Comparison of ENCODE assay signal across 20 mouse cellular contexts in the genomic region with DNA sequence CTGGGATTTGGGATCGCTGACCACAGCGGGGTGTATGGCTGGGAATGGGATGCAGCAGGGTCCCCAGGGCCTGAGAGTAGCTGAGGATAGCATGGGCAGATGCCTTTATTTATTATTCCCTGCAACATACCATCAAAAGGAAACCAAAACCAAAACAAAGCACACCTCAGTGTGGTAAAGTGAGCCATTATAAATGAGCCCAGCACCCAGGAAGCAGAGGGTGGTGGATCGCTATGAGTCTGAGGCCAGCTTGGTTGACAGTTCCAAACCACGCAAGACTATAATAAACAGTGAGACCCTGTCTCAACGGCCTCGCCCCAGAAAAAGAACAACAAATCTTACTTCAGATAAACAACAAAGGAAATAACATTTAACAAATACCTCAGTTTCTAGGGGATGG. TPM values are rescaled to one million over a fixed set of nuclear protein-coding genes. Genes with fewer than 3 reads are reported as not detected.
DNase-seq lines count a peak whose midpoint lies in the region; ATAC-seq and TF ChIP-seq lines count a peak whose summit lies in the region.
"Had no signal": no experiment of that assay in that cellular context is flagged by ENCODE, and none has a peak within 500 bp of the region (broad histone marks: within the 10 kb centered on the region; RNA-seq: fewer than 3 reads in every experiment).

No protein-coding gene starts in this region.

- TF ChIP-seq POLR2A in ES-Bruce4 (IDR thresholded peaks at IDR 0.05; ENCODE audit: insufficient read depth, low read length) = no peak

- no peak overlapping the region for H3K9ac ChIP-seq in liver, embryonic 11.5 days (ENCODE audit: low read depth, low read length)
- H3K9ac ChIP-seq in ES-Bruce4 (ENCODE audit: low read depth, poor library complexity, severe bottlenecking) = peak overlapping the region; percentile 82
- no peak overlapping the region for H3K9ac ChIP-seq in stomach, postnatal 0 days (ENCODE audit: low read length)
- H3K9ac ChIP-seq: forebrain, embryonic 12.5 days; heart, embryonic 13.5 days; midbrain, embryonic 12.5 days; stomach, embryonic 15.5 days had no signal

- H3K9me3 ChIP-seq in liver, embryonic 11.5 days (ENCODE audit: control insufficient read depth, low read length) = no peaks in the 10 kb centered on the region
- no peaks in the 10 kb centered on the region for H3K9me3 ChIP-seq in ES-Bruce4 (replicated peaks; ENCODE audit: control insufficient read depth, insufficient read depth, low read length, poor library complexity, severe bottlenecking)
- no peaks in the 10 kb centered on the region for H3K9me3 ChIP-seq in stomach, postnatal 0 days (ENCODE audit: control insufficient read depth, low read length)
- H3K9me3 ChIP-seq: forebrain, embryonic 12.5 days; heart, embryonic 13.5 days; midbrain, embryonic 12.5 days; stomach, embryonic 15.5 days had no signal

- TF ChIP-seq CTCF in ES-Bruce4 (IDR thresholded peaks at IDR 0.05; ENCODE audit: low read depth, low read length) = no peak
- TF ChIP-seq CTCF in stomach, postnatal 0 days (IDR thresholded peaks at IDR 0.05; ENCODE audit: low read depth) = no peak

- H3K4me2 ChIP-seq in liver, embryonic 11.5 days = peak overlapping the region; percentile 51
- H3K4me2 ChIP-seq in stomach, postnatal 0 days (replicated peaks; ENCODE audit: low read depth) = no peak overlapping the region
- H3K4me2 ChIP-seq: forebrain, embryonic 12.5 days; heart, embryonic 13.5 days; midbrain, embryonic 12.5 days; stomach, embryonic 15.5 days had no signal

- H3K27me3 ChIP-seq in liver, embryonic 11.5 days (replicated peaks; ENCODE audit: control insufficient read depth, insufficient read depth, low read length) = no peaks in the 10 kb centered on the region
- no peaks in the 10 kb centered on the region for H3K27me3 ChIP-seq in ES-Bruce4 (ENCODE audit: control insufficient read depth, insufficient read depth, low read length, poor library complexity, severe bottlenecking)
- H3K27me3 ChIP-seq in stomach, postnatal 0 days (ENCODE audit: control insufficient read depth, insufficient read depth, low read length) = no peaks in the 10 kb centered on the region

- H3K4me1 ChIP-seq in liver, embryonic 11.5 days (replicated peaks; ENCODE audit: control insufficient read depth, insufficient read depth, low read length) = peaks cover 1% of the 10 kb centered on the region
- H3K4me1 ChIP-seq in ES-Bruce4 (ENCODE audit: control insufficient read depth, insufficient read depth, low read length) = no peaks in the 10 kb centered on the region
- H3K4me1 ChIP-seq in stomach, postnatal 0 days (replicated peaks; ENCODE audit: control insufficient read depth, insufficient read depth) = no peaks in the 10 kb centered on the region

- H3K4me3 ChIP-seq in liver, embryonic 11.5 days (ENCODE audit: low read depth, low read length) = peak overlapping the region; percentile 27; the same call in 1 of the 2 replicates
- H3K4me3 ChIP-seq in ES-Bruce4 (ENCODE audit: low read depth, low read length) = peak overlapping the region; percentile 68
- H3K4me3 ChIP-seq in stomach, postnatal 0 days (ENCODE audit: low read depth, low read length) = no peak overlapping the region
- H3K4me3 ChIP-seq: forebrain, embryonic 12.5 days; heart, embryonic 13.5 days; midbrain, embryonic 12.5 days; stomach, embryonic 15.5 days had no signal

- no peak for DNase-seq in liver, embryonic 11.5 days (ENCODE audit: low spot score)
- DNase-seq in liver = no peak
- DNase-seq in naive thymus-derived CD4-positive, alpha-beta T cell, adult 2 months (ENCODE audit: low read depth) = peak; percentile 68
- no peak for DNase-seq in cerebellum, postnatal 14 days
- DNase-seq in stomach, postnatal 0 days (ENCODE audit: low spot score) = no peak
- DNase-seq in urinary bladder, postnatal 25 days (ENCODE audit: low spot score) = no peak
- DNase-seq: cerebellum, adult 18-20 months; heart, postnatal 4 days; kidney, postnatal 10 days; thymus, postnatal 4 days had no signal

- no peak for TF ChIP-seq EP300 in ES-Bruce4 (IDR thresholded peaks at IDR 0.05; ENCODE audit: insufficient read depth, low read depth, low read length)
- TF ChIP-seq EP300 in stomach, postnatal 0 days (optimal IDR thresholded peaks at IDR 0.05) = no peak

- ATAC-seq in liver, embryonic 11.5 days (replicated peaks; ENCODE audit: low FRiP score) = no peak
- peak; percentile 49 for ATAC-seq in inflammation-experienced regulatory T-cells, adult 6 months
- ATAC-seq in stomach, postnatal 0 days (ENCODE audit: low FRiP score, low TSS enrichment) = no peak
- ATAC-seq: hindbrain, postnatal 0 days had no signal

- no peak overlapping the region for H3K27ac ChIP-seq in liver, embryonic 11.5 days (ENCODE audit: low read depth, low read length)
- no peak overlapping the region for H3K27ac ChIP-seq in ES-Bruce4 (ENCODE audit: insufficient read depth, low read length)
- H3K27ac ChIP-seq in stomach, postnatal 0 days (replicated peaks) = no peak overlapping the region
- H3K27ac ChIP-seq: forebrain, embryonic 12.5 days; heart, embryonic 13.5 days; hindbrain, postnatal 0 days; midbrain, embryonic 12.5 days; stomach, embryonic 15.5 days had no signal

- no peaks in the 10 kb centered on the region for H3K36me3 ChIP-seq in liver, embryonic 11.5 days (ENCODE audit: control insufficient read depth, insufficient read depth, low read length)
- H3K36me3 ChIP-seq in ES-Bruce4 (ENCODE audit: control insufficient read depth, insufficient read depth, low read length, poor library complexity, severe bottlenecking) = no peaks in the 10 kb centered on the region; the same call in 1 of the 2 replicates
- H3K36me3 ChIP-seq in stomach, postnatal 0 days (ENCODE audit: control insufficient read depth, insufficient read depth, low read length) = no peaks in the 10 kb centered on the region
- H3K36me3 ChIP-seq: forebrain, embryonic 12.5 days; heart, embryonic 13.5 days; midbrain, embryonic 12.5 days; stomach, embryonic 15.5 days had no signal

- WGBS in liver, embryonic 11.5 days = 68% methylated on average over 6 of the region's 6 CpGs
- WGBS in stomach, postnatal 0 days = 75% methylated on average over 6 of the region's 6 CpGs

RNA-seq across cellular contexts. Expression of gene Ddx19b, which starts 1.5 kb away (rescaled TPM):
- 7.1 TPM in 2 replicates for polyA plus RNA-seq in liver, embryonic 11.5 days (2014; fragmentation: Nextera tagmentation; extraction: Ambion mirVana)
- 23.5 and 24.8 TPM in 2 replicates for polyA plus RNA-seq in ES-Bruce4 (2011; ENCODE audit: insufficient read depth, insufficient read length, low read depth, missing spikeins)
- 1 to 10 TPM; 6.1 to 7.4 (median 7.4) TPM for polyA plus RNA-seq in inflammation-experienced regulatory T-cells, adult 6 months (2017; shearing (Covaris generic))
- polyA plus RNA-seq in stomach, postnatal 0 days (2015; fragmentation: Nextera tagmentation; extraction: Ambion mirVana) = 4.1 and 4.8 TPM in 2 replicates

RNA-seq across cellular contexts. Expression of gene Aars, which starts 2.9 kb away (rescaled TPM):
- polyA plus RNA-seq in liver, embryonic 11.5 days (2014; fragmentation: Nextera tagmentation; extraction: Ambion mirVana) = 86.5 and 96.2 TPM in 2 replicates
- polyA plus RNA-seq in ES-Bruce4 (2011; ENCODE audit: insufficient read depth, insufficient read length, low read depth, missing spikeins) = 146 and 153 TPM in 2 replicates
- polyA plus RNA-seq in inflammation-experienced regulatory T-cells, adult 6 months (2017; shearing (Covaris generic)) = 10 to 100 TPM; 21.3 to 26.7 (median 25.5) TPM
- 27.4 and 28.8 TPM in 2 replicates for polyA plus RNA-seq in stomach, postnatal 0 days (2015; fragmentation: Nextera tagmentation; extraction: Ambion mirVana)

RNA-seq across cellular contexts. Expression of gene Exosc6, which starts 26.1 kb away (rescaled TPM):
- polyA plus RNA-seq in liver, embryonic 11.5 days (2014; fragmentation: Nextera tagmentation; extraction: Ambion mirVana) = 25.7 and 31.6 TPM in 2 replicates
- polyA plus RNA-seq in ES-Bruce4 (2011; ENCODE audit: insufficient read depth, insufficient read length, low read depth, missing spikeins) = not detected in 2 replicates
- polyA plus RNA-seq in inflammation-experienced regulatory T-cells, adult 6 months (2017; shearing (Covaris generic)) = not detected
- polyA plus RNA-seq in stomach, postnatal 0 days (2015; fragmentation: Nextera tagmentation; extraction: Ambion mirVana) = 8.6 and 10.0 TPM in 2 replicates
- polyA plus RNA-seq: cortical plate, adult 2 months; gonadal fat pad, adult 2 months; hindbrain, postnatal 0 days; liver, adult 2 months had no signal

RNA-seq across cellular contexts. Expression of gene Ddx19a, which starts 32.4 kb away (rescaled TPM):
- polyA plus RNA-seq in liver, embryonic 11.5 days (2014; fragmentation: Nextera tagmentation; extraction: Ambion mirVana) = 35.0 TPM in 2 replicates
- 71.7 and 71.8 TPM in 2 replicates for polyA plus RNA-seq in ES-Bruce4 (2011; ENCODE audit: insufficient read depth, insufficient read length, low read depth, missing spikeins)
- 10 to 100 TPM; 16.3 to 18.2 (median 17.2) TPM for polyA plus RNA-seq in inflammation-experienced regulatory T-cells, adult 6 months (2017; shearing (Covaris generic))
- polyA plus RNA-seq in stomach, postnatal 0 days (2015; fragmentation: Nextera tagmentation; extraction: Ambion mirVana) = 6.2 and 7.5 TPM in 2 replicates
